Mouse (Mus musculus): ENCODE measurements at regions not wholly inside any gene's neighbourhood (a gene's known extent, or its start where the extent isn't known, plus 50 kb on each side); places are given as distances from the start of the nearest gene placed in this dataset.

- TF ChIP-seq CTCF (IDR thresholded peaks at IDR 0.05 in 2 of 3, conservative IDR thresholded peaks at IDR 0.05 in 1 of 3; ENCODE audit: control insufficient read depth in 1 of 3, insufficient read depth in 1 of 3, low read depth in 2 of 3, low read length in 3 of 3, poor library complexity in 1 of 3, severe bottlenecking in 1 of 3) (no peak), USF1 (IDR thresholded peaks at IDR 0.05; ENCODE audit: low read depth, low read length) (no peak), SMC3 (IDR thresholded peaks at IDR 0.05; ENCODE audit: low read depth, low read length) (no peak), POLR2A (IDR thresholded peaks at IDR 0.05; ENCODE audit: control insufficient read depth in 1 of 2, insufficient read depth in 1 of 2, low read depth in 1 of 2, low read length in 2 of 2, poor library complexity in 1 of 2) (no peak)
Observed at GRCm38 (mm10) chr14:61931811-61932210, 324.6 kb downstream of the Kcnrg start.

Data from MEL (cell line).